Mouse (Mus musculus): ENCODE data around the gene Vmn2r124. TPM values are rescaled to one million over a fixed set of nuclear protein-coding genes. Genes with fewer than 3 reads are reported as not detected.
"Not testable (repeated sequence)": the region's sequence is repeated elsewhere in the genome, so short reads cannot be mapped to it uniquely, and the experiment has no call there.

The Vmn2r124 gene
- polyA plus RNA-seq (2014; fragmentation: Nextera tagmentation; extraction: Ambion mirVana): not detected in 2 replicates

DNA sequence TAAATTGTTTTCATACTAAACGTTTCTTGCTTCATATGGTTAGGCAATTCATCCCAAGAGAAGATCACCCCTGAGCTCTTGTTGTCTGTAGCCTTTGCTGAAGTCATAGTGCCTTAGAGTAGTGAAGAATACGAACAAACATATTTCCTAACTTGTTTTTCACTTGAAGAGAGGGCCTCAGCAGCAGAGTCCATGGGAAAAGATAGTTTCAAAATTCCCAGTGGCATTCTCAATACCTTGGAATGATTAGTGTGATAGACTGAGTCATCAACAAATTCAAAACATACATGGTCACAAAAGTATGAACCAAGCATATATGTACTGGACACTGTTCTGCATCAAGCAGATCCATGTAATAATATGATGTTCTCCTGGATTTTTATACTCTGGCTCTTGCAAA is at the start of gene Vmn2r124:
TSS of gene Vmn2r124 (plus strand) at position 301 of the 400 bp plus-strand sequence.
- Histone ChIP-seq H3K9me3 (replicated peaks; ENCODE audit: control insufficient read depth, low read length) (no peaks in the 10 kb centered on the region), H3K4me1 (ENCODE audit: control insufficient read depth, insufficient read depth, low read length) (no peaks in the 10 kb centered on the region), H3K4me3 (ENCODE audit: low read depth, low read length) (no peak within 1 kb of the TSS), H3K4me2 (ENCODE audit: low read depth, low read length) (no peak within 1 kb of the TSS), H3K27ac (replicated peaks; ENCODE audit: low read depth, low read length) (no peak within 1 kb of the TSS), H3K36me3 (replicated peaks; ENCODE audit: control insufficient read depth, insufficient read depth, low read depth, low read length) (no peaks in the 10 kb centered on the region), H3K27me3 (ENCODE audit: control insufficient read depth, insufficient read depth, low read length) (no peaks in the 10 kb centered on the region), H3K9ac (replicated peaks; ENCODE audit: low read length) (no peak within 1 kb of the TSS)
- ATAC-seq (replicated peaks; ENCODE audit: insufficient number of reproducible peaks, low FRiP score, low TSS enrichment, low read depth) (no peak), DNase-seq (ENCODE audit: low spot score) (no peak)
- 60% methylated on average over 2 of the region's 2 CpGs for WGBS

DNA sequence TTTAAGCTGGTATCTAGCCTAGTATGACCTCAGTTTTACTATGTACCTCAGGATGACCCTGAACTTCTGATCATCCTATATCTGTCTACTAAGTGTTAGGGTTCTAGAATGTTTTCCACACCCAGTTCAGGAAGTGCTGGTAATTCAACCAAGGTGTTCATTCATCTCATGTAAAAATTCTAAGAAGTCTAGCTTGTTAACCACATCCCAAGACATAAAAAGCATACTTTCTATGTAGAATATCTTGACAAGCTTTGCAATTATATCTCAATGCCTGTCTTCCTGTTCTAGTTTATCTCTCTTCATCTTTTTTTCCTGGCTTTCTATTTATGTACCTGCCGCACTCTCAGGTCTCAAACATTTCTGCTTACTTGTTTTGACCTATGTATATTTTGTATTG is 44.5 kb upstream of the Vmn2r124 start:
- H3K4me3 ChIP-seq (ENCODE audit: low read depth, low read length): no peak overlapping the region
- DNase-seq (ENCODE audit: low spot score): no peak
- H3K9ac ChIP-seq (replicated peaks; ENCODE audit: low read length): no peak overlapping the region
- no peaks in the 10 kb centered on the region for H3K36me3 ChIP-seq (replicated peaks; ENCODE audit: control insufficient read depth, insufficient read depth, low read depth, low read length)
- ATAC-seq (replicated peaks; ENCODE audit: insufficient number of reproducible peaks, low FRiP score, low TSS enrichment, low read depth): no peak
- H3K4me2 ChIP-seq (ENCODE audit: low read depth, low read length): no peak overlapping the region
- WGBS: 95% methylated on average over 1 of the region's 1 CpGs
- no peaks in the 10 kb centered on the region for H3K27me3 ChIP-seq (ENCODE audit: control insufficient read depth, insufficient read depth, low read length)
- no peak overlapping the region for H3K27ac ChIP-seq (replicated peaks; ENCODE audit: low read depth, low read length)
- no peaks in the 10 kb centered on the region for H3K9me3 ChIP-seq (replicated peaks; ENCODE audit: control insufficient read depth, low read length)
- H3K4me1 ChIP-seq (ENCODE audit: control insufficient read depth, insufficient read depth, low read length): no peaks in the 10 kb centered on the region

DNA sequence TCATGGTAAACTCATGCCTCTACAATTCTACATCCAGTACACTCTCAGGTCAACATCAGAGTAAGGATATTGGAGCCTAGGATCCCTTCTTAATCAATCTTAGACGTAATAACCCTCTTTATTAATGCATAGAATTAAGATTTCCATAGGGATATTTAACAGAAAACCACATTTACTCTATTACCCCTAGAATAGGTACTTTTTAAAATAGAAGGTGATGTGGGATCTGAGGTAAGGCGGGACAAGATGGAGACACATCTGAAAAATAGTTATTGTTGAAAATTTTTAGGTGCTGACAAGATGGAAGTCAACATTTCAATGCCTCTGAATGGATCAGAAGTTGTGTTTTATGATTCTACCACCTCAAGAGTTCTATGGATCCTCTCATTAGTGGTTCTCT is 27.8 kb upstream of the Vmn2r124 start, which contains the start of gene Fpr-rs4:
TSS of gene Fpr-rs4 (plus strand) at position 301 of the 400 bp plus-strand sequence.
- H3K4me3 ChIP-seq (ENCODE audit: low read depth, low read length): no peak within 1 kb of the TSS
- H3K4me2 ChIP-seq (ENCODE audit: low read depth, low read length): no peak within 1 kb of the TSS
- ATAC-seq (replicated peaks; ENCODE audit: insufficient number of reproducible peaks, low FRiP score, low TSS enrichment, low read depth): no peak
- H3K9me3 ChIP-seq (replicated peaks; ENCODE audit: control insufficient read depth, low read length): no peaks in the 10 kb centered on the region
- no peak within 1 kb of the TSS for H3K27ac ChIP-seq (replicated peaks; ENCODE audit: low read depth, low read length)
- no peaks in the 10 kb centered on the region for H3K4me1 ChIP-seq (ENCODE audit: control insufficient read depth, insufficient read depth, low read length)
- 64% methylated on average over 2 of the region's 2 CpGs for WGBS
- no peaks in the 10 kb centered on the region for H3K27me3 ChIP-seq (ENCODE audit: control insufficient read depth, insufficient read depth, low read length)
- no peak within 1 kb of the TSS for H3K9ac ChIP-seq (replicated peaks; ENCODE audit: low read length)
- H3K36me3 ChIP-seq (replicated peaks; ENCODE audit: control insufficient read depth, insufficient read depth, low read depth, low read length): no peaks in the 10 kb centered on the region
- DNase-seq (ENCODE audit: low spot score): no peak

DNA sequence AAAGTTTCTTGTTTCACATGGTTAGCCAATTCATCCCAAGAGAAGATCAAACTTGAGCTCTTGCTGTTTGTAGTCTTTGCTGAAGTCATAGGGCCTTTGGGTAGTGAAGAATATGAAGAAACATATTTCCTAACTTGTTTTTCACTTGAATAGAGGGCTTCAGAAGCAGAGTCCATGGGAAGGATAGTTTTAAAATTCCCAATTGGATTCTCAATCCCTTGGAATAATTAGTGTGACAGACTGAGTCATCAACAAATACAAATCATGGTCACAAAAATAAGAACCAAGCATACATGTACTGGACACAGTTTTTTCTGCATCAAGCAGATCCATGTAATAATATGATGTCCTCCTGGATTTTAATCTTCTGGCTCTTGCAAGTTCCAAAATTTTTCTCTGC is 35.5 kb downstream of the Vmn2r124 start, which contains the start of gene Vmn2r91:
TSS of gene Vmn2r91 (plus strand) at position 301 of the 400 bp plus-strand sequence.
- ATAC-seq (replicated peaks; ENCODE audit: insufficient number of reproducible peaks, low FRiP score, low TSS enrichment, low read depth); H3K27ac ChIP-seq (replicated peaks; ENCODE audit: low read depth, low read length); H3K9me3 ChIP-seq (replicated peaks; ENCODE audit: control insufficient read depth, low read length): not testable (repeated sequence)

DNA sequence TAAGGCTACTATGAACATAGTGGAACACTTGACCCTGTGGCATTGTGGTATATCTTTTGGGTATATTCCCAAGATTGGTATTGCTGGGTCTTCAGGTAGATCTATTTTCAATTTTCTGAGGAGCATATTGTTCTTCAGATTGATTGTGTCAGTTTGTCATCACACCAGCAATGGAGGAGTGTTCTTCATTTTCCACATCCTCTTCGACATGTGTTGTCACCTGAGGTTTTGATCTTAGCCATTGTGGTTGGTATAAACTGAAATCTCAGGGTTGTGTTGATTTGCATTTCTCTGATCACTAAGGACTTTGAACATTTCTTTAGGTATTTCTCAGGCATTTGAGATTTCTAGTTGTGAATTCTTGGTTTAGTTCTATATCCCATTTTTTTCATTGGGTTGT is 46.4 kb downstream of the Vmn2r124 start:
- H3K9me3 ChIP-seq (replicated peaks; ENCODE audit: control insufficient read depth, low read length); H3K4me1 ChIP-seq (ENCODE audit: control insufficient read depth, insufficient read depth, low read length); H3K27ac ChIP-seq (replicated peaks; ENCODE audit: low read depth, low read length); H3K27me3 ChIP-seq (ENCODE audit: control insufficient read depth, insufficient read depth, low read length); H3K36me3 ChIP-seq (replicated peaks; ENCODE audit: control insufficient read depth, insufficient read depth, low read depth, low read length); DNase-seq (ENCODE audit: low spot score); ATAC-seq (replicated peaks; ENCODE audit: insufficient number of reproducible peaks, low FRiP score, low TSS enrichment, low read depth); H3K4me3 ChIP-seq (ENCODE audit: low read depth, low read length); H3K9ac ChIP-seq (replicated peaks; ENCODE audit: low read length); H3K4me2 ChIP-seq (ENCODE audit: low read depth, low read length): not testable (repeated sequence)
- 50% methylated on average over 1 of the region's 1 CpGs for WGBS

More for the DNA sequence above, 35.5 kb downstream of the Vmn2r124 start, which contains the start of gene Vmn2r91:
- not testable (repeated sequence) for H3K27me3 ChIP-seq (ENCODE audit: control insufficient read depth, insufficient read depth, low read length); H3K9ac ChIP-seq (replicated peaks; ENCODE audit: low read length); H3K4me1 ChIP-seq (ENCODE audit: control insufficient read depth, insufficient read depth, low read length); DNase-seq (ENCODE audit: low spot score); H3K4me2 ChIP-seq (ENCODE audit: low read depth, low read length); H3K4me3 ChIP-seq (ENCODE audit: low read depth, low read length); H3K36me3 ChIP-seq (replicated peaks; ENCODE audit: control insufficient read depth, insufficient read depth, low read depth, low read length)

DNA sequence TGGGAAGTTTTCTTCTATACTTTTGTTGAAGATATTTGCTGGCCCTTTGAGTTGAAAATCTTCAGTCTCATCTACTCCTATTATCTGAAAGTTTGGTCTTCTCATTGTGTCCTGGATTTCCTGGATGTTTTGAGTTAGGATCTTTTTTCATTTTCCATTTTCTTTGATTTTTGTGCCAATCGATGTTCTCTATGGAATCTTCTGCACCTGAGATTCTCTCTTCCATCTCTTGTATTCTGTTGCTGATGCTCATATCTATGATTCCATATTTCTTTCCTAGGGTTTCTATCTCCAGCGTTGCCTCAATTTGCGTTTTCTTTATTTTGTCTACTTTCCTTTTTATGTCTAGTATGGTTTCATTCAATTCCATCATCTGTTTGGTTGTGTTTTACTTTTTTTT is 53.0 kb downstream of the Vmn2r124 start:
- not testable (repeated sequence) for H3K4me2 ChIP-seq (ENCODE audit: low read depth, low read length)
- WGBS: 85% methylated on average over 3 of the region's 3 CpGs

More for the DNA sequence above, 53.0 kb downstream of the Vmn2r124 start:
- H3K9me3 ChIP-seq (replicated peaks; ENCODE audit: control insufficient read depth, low read length); H3K27me3 ChIP-seq (ENCODE audit: control insufficient read depth, insufficient read depth, low read length); ATAC-seq (replicated peaks; ENCODE audit: insufficient number of reproducible peaks, low FRiP score, low TSS enrichment, low read depth); H3K36me3 ChIP-seq (replicated peaks; ENCODE audit: control insufficient read depth, insufficient read depth, low read depth, low read length); DNase-seq (ENCODE audit: low spot score); H3K27ac ChIP-seq (replicated peaks; ENCODE audit: low read depth, low read length); H3K4me3 ChIP-seq (ENCODE audit: low read depth, low read length); H3K4me1 ChIP-seq (ENCODE audit: control insufficient read depth, insufficient read depth, low read length); H3K9ac ChIP-seq (replicated peaks; ENCODE audit: low read length): not testable (repeated sequence)

Other genes with a start within 250 kb of the Vmn2r124 start
- 13.7 and 18.5 TPM in 2 replicates for gene Spaca6, start 222.3 kb upstream of the Vmn2r124 start, polyA plus RNA-seq (2014; fragmentation: Nextera tagmentation; extraction: Ambion mirVana)
- gene Has1, start 194.2 kb upstream of the Vmn2r124 start, polyA plus RNA-seq (2014; fragmentation: Nextera tagmentation; extraction: Ambion mirVana): 0.70 and 0.74 TPM in 2 replicates
- 0.15 TPM in 1 of 2 replicates, not detected in the other for gene Fpr1, start 165.5 kb upstream of the Vmn2r124 start, polyA plus RNA-seq (2014; fragmentation: Nextera tagmentation; extraction: Ambion mirVana)
- not detected in 2 replicates for gene Fpr2, start 161.6 kb upstream of the Vmn2r124 start, polyA plus RNA-seq (2014; fragmentation: Nextera tagmentation; extraction: Ambion mirVana)
- not detected in 2 replicates for gene Fpr3, start 161.6 kb upstream of the Vmn2r124 start, polyA plus RNA-seq (2014; fragmentation: Nextera tagmentation; extraction: Ambion mirVana)
- not detected in 2 replicates for gene Fpr-rs4, start 27.7 kb upstream of the Vmn2r124 start, polyA plus RNA-seq (2014; fragmentation: Nextera tagmentation; extraction: Ambion mirVana)
- gene Vmn2r91, start 35.6 kb downstream of the Vmn2r124 start, polyA plus RNA-seq (2014; fragmentation: Nextera tagmentation; extraction: Ambion mirVana): not detected in 2 replicates
- not detected in 2 replicates for gene Vmn2r92, start 102.5 kb downstream of the Vmn2r124 start, polyA plus RNA-seq (2014; fragmentation: Nextera tagmentation; extraction: Ambion mirVana)
- not detected in 2 replicates for gene Vmn2r94, start 228.3 kb downstream of the Vmn2r124 start, polyA plus RNA-seq (2014; fragmentation: Nextera tagmentation; extraction: Ambion mirVana)
- not detected in 2 replicates for gene Vmn2r93, start 248.7 kb downstream of the Vmn2r124 start, polyA plus RNA-seq (2014; fragmentation: Nextera tagmentation; extraction: Ambion mirVana)

All from embryonic facial prominence, embryonic 11.5 days (tissue).